Mouse (Mus musculus) intestine, embryonic 14.5 days (tissue): ENCODE results near the gene Heatr1. TPM values are rescaled to one million over a fixed set of nuclear protein-coding genes. Genes with fewer than 3 reads are reported as not detected.

Source experiments
- ATAC-seq: fragments of 200-750 bp; cut with Nextera tagmentation; replicated peaks from 2 replicates; pipeline ENCODE4 v1.8.0; 2017; ENCODE audit warnings: low read depth, moderate number of reproducible peaks, moderate TSS enrichment, moderate library complexity; ENCODE audit not compliant: low FRiP score, low TSS enrichment
- DNase-seq: peaks from one replicate; pipeline ENCODE4 v3.0.0-alpha.2; 2018; ENCODE audit warnings: low spot score
- H3K27ac ChIP-seq: fragments of 300-500 bp; sonication (generic); 2 replicates; pipeline ENCODE4 v1.5.1; 2014; ENCODE audit warnings: low read depth, mild to moderate bottlenecking, control low read depth
- H3K27me3 ChIP-seq: fragments of 300-500 bp; sonication (generic); replicated peaks from 2 replicates; pipeline ENCODE4 v1.6.1; 2014; ENCODE audit warnings: low read length, control low read depth; ENCODE audit not compliant: control insufficient read depth, insufficient read depth
- H3K36me3 ChIP-seq: fragments of 300-500 bp; sonication (generic); 2 replicates; pipeline ENCODE4 v1.6.1; 2014; ENCODE audit warnings: low read length, control low read depth; ENCODE audit not compliant: control insufficient read depth, insufficient read depth
- H3K4me1 ChIP-seq: fragments of 300-500 bp; sonication (generic); replicated peaks from 2 replicates; pipeline ENCODE4 v1.6.1; 2014; ENCODE audit warnings: low read length, control low read depth, mixed read lengths; ENCODE audit not compliant: control insufficient read depth, insufficient read depth
- H3K4me2 ChIP-seq: fragments of 300-500 bp; sonication (generic); 2 replicates; pipeline ENCODE4 v1.6.1; 2014; ENCODE audit warnings: low read length
- H3K4me3 ChIP-seq: fragments of 300-500 bp; sonication (generic); 2 replicates; pipeline ENCODE4 v1.5.1; 2014; ENCODE audit warnings: low read depth, low read length, control low read depth, mixed read lengths
- H3K9ac ChIP-seq: fragments of 300-500 bp; sonication (generic); 2 replicates; pipeline ENCODE4 v1.6.1; 2014; ENCODE audit warnings: mild to moderate bottlenecking, low read length
- H3K9me3 ChIP-seq: fragments of 300-500 bp; sonication (generic); 2 replicates; pipeline ENCODE4 v1.6.1; 2016; ENCODE audit warnings: low read length, control low read depth; ENCODE audit not compliant: control insufficient read depth
- WGBS: fragments of 180-500 bp; shearing (Covaris S2); extraction: QIAGEN DNeasy Blood & Tissue Kit; methylation state at CpG from one replicate; pipeline ENCODE4 v1.1.7; 2014; 5-methylcytosine and 5-hydroxymethylcytosine counted together
- polyA plus RNA-seq: library from polyadenylated mRNA; unstranded; fragments of >200 nt; fragmentation: Nextera tagmentation; extraction: Ambion mirVana; gene quantifications from 2 replicates; pipeline ENCODE4 v1.2.1, GENCODE M21; 2014

The Heatr1 gene
- polyA plus RNA-seq, 1 experiment from 2014 or later = 31.1 TPM

DNA sequence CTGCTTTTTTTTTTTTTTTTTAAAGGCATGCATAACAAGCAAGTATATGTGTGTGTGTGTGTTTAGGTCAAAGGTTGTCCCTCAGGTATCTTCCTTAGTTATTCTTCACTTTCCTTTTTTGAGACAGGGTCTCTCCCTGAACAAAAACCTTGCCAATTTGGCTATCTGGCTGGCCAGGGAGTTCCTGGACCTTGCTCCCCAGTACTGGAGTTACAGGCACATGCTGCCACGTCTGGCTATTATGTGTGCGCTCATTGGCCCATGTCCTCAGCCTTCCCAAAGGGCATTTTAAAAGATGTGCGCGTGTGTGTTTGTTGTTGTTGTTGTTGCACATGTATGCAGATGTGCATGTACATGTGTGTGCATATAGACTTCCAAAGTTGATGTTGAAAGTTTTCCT lies 82.1 kb downstream of the Heatr1 start:
- H3K9me3 ChIP-seq = no peaks in the 10 kb centered on the region
- H3K9ac ChIP-seq = no peak overlapping the region
- no peak overlapping the region for H3K4me3 ChIP-seq
- no peaks in the 10 kb centered on the region for H3K27me3 ChIP-seq
- H3K36me3 ChIP-seq = no peaks in the 10 kb centered on the region
- WGBS = 91% methylated on average over 4 of the region's 4 CpGs
- no peak for DNase-seq
- no peak for ATAC-seq
- H3K4me1 ChIP-seq = no peaks in the 10 kb centered on the region
- H3K27ac ChIP-seq = no peak overlapping the region
- no peak overlapping the region for H3K4me2 ChIP-seq

- DNase-seq (no peak), ATAC-seq (no peak)
- no peak overlapping the region for H3K27ac ChIP-seq
- H3K27me3 ChIP-seq = no peaks in the 10 kb centered on the region
- H3K4me2 ChIP-seq = no peak overlapping the region
- WGBS = 78% methylated on average over 15 of the region's 15 CpGs
- H3K9me3 ChIP-seq = no peaks in the 10 kb centered on the region
- no peak overlapping the region for H3K4me3 ChIP-seq
- no peak overlapping the region for H3K9ac ChIP-seq
- H3K4me1 ChIP-seq = no peaks in the 10 kb centered on the region
- H3K36me3 ChIP-seq = no peaks in the 10 kb centered on the region
Observed at GRCm38 (mm10) chr13:12478301-12478700, 83.5 kb downstream of the Heatr1 start.

DNA sequence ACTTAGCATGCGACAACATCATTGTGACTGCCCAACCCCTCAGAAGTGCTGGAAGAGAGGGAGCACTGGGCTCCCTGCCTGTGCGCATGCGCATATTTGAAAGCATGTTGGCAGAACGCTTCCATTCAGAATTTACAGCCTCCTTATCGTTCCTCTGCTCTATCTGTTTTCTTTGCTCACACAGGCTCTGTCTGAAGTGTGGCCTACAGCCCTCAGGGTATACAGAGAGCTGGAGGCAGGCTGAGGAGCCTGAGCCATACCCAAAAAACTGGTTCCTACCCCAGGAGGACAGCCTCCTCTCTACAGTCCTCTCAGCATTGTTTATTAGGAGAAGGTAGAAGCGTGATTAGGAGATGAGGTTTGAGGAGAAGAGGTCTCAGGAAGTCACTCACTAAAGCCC lies 85.0 kb downstream of the Heatr1 start:
- Histone ChIP-seq H3K4me3 (no peak overlapping the region), H3K9me3 (no peaks in the 10 kb centered on the region), H3K36me3 (no peaks in the 10 kb centered on the region), H3K27me3 (no peaks in the 10 kb centered on the region), H3K9ac (no peak overlapping the region), H3K4me1 (no peaks in the 10 kb centered on the region), H3K27ac (no peak overlapping the region), H3K4me2 (no peak overlapping the region)
- WGBS = 62% methylated on average over 6 of the region's 6 CpGs
- ATAC-seq (peak; percentile 54), DNase-seq (no peak)

GRCm38 (mm10) chr13:12485197-12485596 lies 90.4 kb downstream of the Heatr1 start:
- Histone ChIP-seq H3K4me1 (no peaks in the 10 kb centered on the region), H3K9ac (no peak overlapping the region), H3K27ac (no peak overlapping the region), H3K4me3 (no peak overlapping the region), H3K4me2 (no peak overlapping the region), H3K27me3 (no peaks in the 10 kb centered on the region), H3K36me3 (no peaks in the 10 kb centered on the region), H3K9me3 (no peaks in the 10 kb centered on the region)
- 59% methylated on average over 2 of the region's 2 CpGs for WGBS
- ATAC-seq (no peak), DNase-seq (no peak)

GRCm38 (mm10) chr13:12485640-12486039 lies 90.8 kb downstream of the Heatr1 start:
- no peak for DNase-seq
- no peaks in the 10 kb centered on the region for H3K36me3 ChIP-seq
- no peak overlapping the region for H3K27ac ChIP-seq
- H3K4me2 ChIP-seq = no peak overlapping the region
- no peak for ATAC-seq
- H3K4me1 ChIP-seq = no peaks in the 10 kb centered on the region
- no peaks in the 10 kb centered on the region for H3K27me3 ChIP-seq
- H3K4me3 ChIP-seq = no peak overlapping the region
- WGBS = 86% methylated on average over 7 of the region's 7 CpGs
- no peaks in the 10 kb centered on the region for H3K9me3 ChIP-seq
- no peak overlapping the region for H3K9ac ChIP-seq

Other genes with a start within 250 kb of the Heatr1 start
- gene Mtr, start 136.9 kb upstream of the Heatr1 start, polyA plus RNA-seq = 15.2 and 16.7 TPM in 2 replicates
- gene Actn2, start 54.3 kb upstream of the Heatr1 start, polyA plus RNA-seq = 0.34 and 0.39 TPM in 2 replicates
- 27.3 and 28.2 TPM in 2 replicates for gene Lgals8, start 69.9 kb downstream of the Heatr1 start, polyA plus RNA-seq
- gene Edaradd, start 125.4 kb downstream of the Heatr1 start, polyA plus RNA-seq = 0.75 and 1.5 TPM in 2 replicates
- gene Ero1lb, start 170.8 kb downstream of the Heatr1 start, polyA plus RNA-seq = 5.7 and 6.7 TPM in 2 replicates